Comparison of ENCODE assay signal across 18 mouse cellular contexts in genomic region chr14:24999008-24999572, GRCm38 (mm10).
A peak's percentile ranks its signal among the peaks of the same experiment; 100 is the strongest.
DNase-seq lines count a peak whose midpoint lies in the region; ATAC-seq and TF ChIP-seq lines count a peak whose summit lies in the region.
"Had no signal": no experiment of that assay in that cellular context is flagged by ENCODE, and none has a peak within 500 bp of the region (broad histone marks: within the 10 kb centered on the region; RNA-seq: fewer than 3 reads in every experiment).

No protein-coding gene starts in this region.

- TF ChIP-seq POLR2A in kidney, adult 2 months (IDR thresholded peaks at IDR 0.05; ENCODE audit: low read depth, low read length) = no peak
- no peak for TF ChIP-seq POLR2A in cortical plate, adult 2 months (IDR thresholded peaks at IDR 0.05; ENCODE audit: extremely low read depth, insufficient read depth, low read length)

- H3K4me2 ChIP-seq in intestine, embryonic 15.5 days (replicated peaks) = no peak overlapping the region
- no peak overlapping the region for H3K4me2 ChIP-seq in limb, embryonic 13.5 days (replicated peaks)
- H3K4me2 ChIP-seq: heart, embryonic 11.5 days had no signal

- no peak overlapping the region for H3K27ac ChIP-seq in kidney, adult 2 months (ENCODE audit: insufficient read depth, low read depth, low read length)
- H3K27ac ChIP-seq in cortical plate, adult 2 months (ENCODE audit: insufficient read depth, low read length) = peak overlapping the region; percentile 12; the same call in 1 of the 2 replicates
- H3K27ac ChIP-seq in intestine, embryonic 15.5 days = no peak overlapping the region
- H3K27ac ChIP-seq in limb, embryonic 13.5 days = peak overlapping the region; percentile 67; the same call in 1 of the 2 replicates
- H3K27ac ChIP-seq: hindbrain, postnatal 0 days had no signal

- peak; percentile 84 for ATAC-seq in intestine, embryonic 15.5 days
- ATAC-seq in limb, embryonic 13.5 days (ENCODE audit: low FRiP score, low read depth) = no peak
- no peak for ATAC-seq in megakaryocyte-erythroid progenitor cell, adult 5-6 weeks (replicated peaks; ENCODE audit: low FRiP score, low TSS enrichment, poor library complexity, severe bottlenecking)
- ATAC-seq: forebrain, embryonic 16.5 days; hindbrain, postnatal 0 days; midbrain, embryonic 16.5 days had no signal

- H3K36me3 ChIP-seq in kidney, adult 2 months (ENCODE audit: control insufficient read depth, insufficient read depth, low read length) = no peaks in the 10 kb centered on the region
- H3K36me3 ChIP-seq in intestine, embryonic 15.5 days = no peaks in the 10 kb centered on the region
- no peaks in the 10 kb centered on the region for H3K36me3 ChIP-seq in limb, embryonic 13.5 days
- H3K36me3 ChIP-seq: G1E had no signal

- no peaks in the 10 kb centered on the region; the same call in 1 of the 2 replicates for H3K4me1 ChIP-seq in kidney, adult 2 months (ENCODE audit: control insufficient read depth, insufficient read depth, low read length)
- H3K4me1 ChIP-seq in cortical plate, adult 2 months (ENCODE audit: control insufficient read depth, insufficient read depth, low read length) = peaks cover 11% of the 10 kb centered on the region
- H3K4me1 ChIP-seq in intestine, embryonic 15.5 days (replicated peaks) = peaks cover 19% of the 10 kb centered on the region
- H3K4me1 ChIP-seq in limb, embryonic 13.5 days = peaks cover 54% of the 10 kb centered on the region

- WGBS in kidney, adult 2 months = 54% methylated on average over 3 of the region's 3 CpGs
- 48% methylated on average over 3 of the region's 3 CpGs for WGBS in intestine, embryonic 15.5 days
- 52% methylated on average over 3 of the region's 3 CpGs for WGBS in limb, embryonic 13.5 days

- no peak for TF ChIP-seq CTCF in kidney, adult 2 months (conservative IDR thresholded peaks at IDR 0.05; ENCODE audit: insufficient read depth, insufficient read length, low read depth, low read length)
- TF ChIP-seq CTCF in cortical plate, adult 2 months (IDR thresholded peaks at IDR 0.05; ENCODE audit: extremely low read depth, insufficient read depth, low read length) = no peak

- H3K27me3 ChIP-seq in kidney, adult 2 months (replicated peaks; ENCODE audit: control insufficient read depth, insufficient read depth, low read length) = no peaks in the 10 kb centered on the region
- H3K27me3 ChIP-seq in intestine, embryonic 15.5 days (replicated peaks) = no peaks in the 10 kb centered on the region
- H3K27me3 ChIP-seq in limb, embryonic 13.5 days = no peaks in the 10 kb centered on the region

- no peak overlapping the region for H3K4me3 ChIP-seq in kidney, adult 2 months (ENCODE audit: insufficient read depth, low read depth, low read length)
- no peak overlapping the region for H3K4me3 ChIP-seq in cortical plate, adult 2 months (ENCODE audit: insufficient read depth, low read length)
- no peak overlapping the region for H3K4me3 ChIP-seq in intestine, embryonic 15.5 days (replicated peaks)
- H3K4me3 ChIP-seq in limb, embryonic 13.5 days = no peak overlapping the region

- no peak overlapping the region for H3K9ac ChIP-seq in intestine, embryonic 15.5 days
- H3K9ac ChIP-seq in limb, embryonic 13.5 days = no peak overlapping the region

- H3K9me3 ChIP-seq in intestine, embryonic 15.5 days = no peaks in the 10 kb centered on the region
- H3K9me3 ChIP-seq in limb, embryonic 13.5 days = no peaks in the 10 kb centered on the region

- DNase-seq in kidney, adult 2 months = peak; percentile 64
- no peak for DNase-seq in kidney, postnatal 10 days
- no peak for DNase-seq in heart, adult 18-20 months
- no peak for DNase-seq in lung, postnatal 25 days (ENCODE audit: low spot score)
- DNase-seq: adrenal gland, adult 2 months; cerebellum, adult 18-20 months; gastrocnemius, postnatal 25 days; liver; lung, adult 2 months had no signal

Comparison
In these comparisons a context has a peak if more than half of its experiments do, and no peak if none do; other contexts are left out.
1. H3K27ac ChIP-seq: peak in cortical plate, adult 2 months (single experiment) and limb, embryonic 13.5 days (single experiment); none in kidney, adult 2 months (single experiment) and intestine, embryonic 15.5 days (single experiment).